Mouse (Mus musculus): ENCODE results near the gene Hoxc6.

GRCm38 (mm10) chr15:103002156-103002555, 4.1 kb downstream of the Hoxc6 start:
- TF ChIP-seq CTCF (IDR thresholded peaks at IDR 0.05; ENCODE audit: low read depth, low read length) (no peak), GATA1 (IDR thresholded peaks at IDR 0.05; ENCODE audit: borderline replicate concordance, low read length) (no peak), POLR2AphosphoS5 (IDR thresholded peaks at IDR 0.05; ENCODE audit: insufficient replicate concordance, low read depth, low read length) (no peak), TAL1 (conservative IDR thresholded peaks at IDR 0.05; ENCODE audit: low read depth, low read length) (no peak)
